Mouse (Mus musculus) heart, postnatal 0 days (tissue): ENCODE measurements at regions not wholly inside any gene's neighbourhood (a gene's known extent, or its start where the extent isn't known, plus 50 kb on each side); places are given as distances from the start of the nearest gene placed in this dataset.

Source experiments
- CTCF ChIP-seq: IDR thresholded peaks from 2 replicates; pipeline ENCODE4 v1.5.1; 2016; ENCODE audit warnings: antibody characterized with exemption, control low read depth, low read depth
- EP300 ChIP-seq: IDR thresholded peaks from 2 replicates; pipeline ENCODE4 v1.6.1; 2016; ENCODE audit warnings: antibody characterized with exemption, low read depth

- TF ChIP-seq CTCF = no peak
- TF ChIP-seq EP300 = no peak
Measured at GRCm38 (mm10) chr10:109500861-109501260, 490.1 kb upstream of the Syt1 start.
